Mouse (Mus musculus) midbrain, embryonic 11.5 days (tissue): ENCODE results near the gene Chrm4. TPM values are rescaled to one million over a fixed set of nuclear protein-coding genes. Genes with fewer than 3 reads are reported as not detected.
A peak's percentile ranks its signal among the peaks of the same experiment; 100 is the strongest.

ENCODE experiments used
- ATAC-seq: fragments of 200-750 bp; cut with Nextera tagmentation; 2 replicates; pipeline ENCODE4 v1.8.0; 2017; ENCODE audit warnings: moderate TSS enrichment, moderate library complexity; ENCODE audit not compliant: low FRiP score
- DNase-seq: peaks from one replicate; pipeline ENCODE4 v3.0.0; 2015; ENCODE audit warnings: low spot score; ENCODE audit errors: missing footprints
- H3K27ac ChIP-seq: fragments of 300-500 bp; sonication (generic); 2 replicates; pipeline ENCODE4 v1.5.1; 2014; ENCODE audit warnings: low read depth, low read length
- H3K27me3 ChIP-seq: fragments of 300-500 bp; sonication (generic); 2 replicates; pipeline ENCODE4 v1.6.1; 2014; ENCODE audit warnings: mild to moderate bottlenecking, low read length, moderate library complexity, mixed read lengths; ENCODE audit not compliant: control insufficient read depth, insufficient read depth
- H3K36me3 ChIP-seq: fragments of 300-500 bp; sonication (generic); 2 replicates; pipeline ENCODE4 v1.6.1; 2014; ENCODE audit warnings: mild to moderate bottlenecking, low read length, moderate library complexity, mixed read lengths; ENCODE audit not compliant: control insufficient read depth, insufficient read depth
- H3K4me1 ChIP-seq: fragments of 300-500 bp; sonication (generic); 2 replicates; pipeline ENCODE4 v1.6.1; 2014; ENCODE audit warnings: low read length; ENCODE audit not compliant: control insufficient read depth, insufficient read depth
- H3K4me2 ChIP-seq: fragments of 300-500 bp; sonication (generic); 2 replicates; pipeline ENCODE4 v1.6.1; 2014; ENCODE audit warnings: mild to moderate bottlenecking, moderate library complexity
- H3K4me3 ChIP-seq: fragments of 300-500 bp; sonication (generic); 2 replicates; pipeline ENCODE4 v1.5.1; 2014; ENCODE audit warnings: low read depth, low read length
- H3K9ac ChIP-seq: fragments of 300-500 bp; sonication (generic); 2 replicates; pipeline ENCODE4 v1.6.1; 2014; ENCODE audit warnings: low read length
- H3K9me3 ChIP-seq: fragments of 300-500 bp; sonication (generic); 2 replicates; pipeline ENCODE4 v1.6.1; 2016; ENCODE audit warnings: low read length; ENCODE audit not compliant: control insufficient read depth
- WGBS: fragments of 180-500 bp; shearing (Covaris S2); extraction: QIAGEN DNeasy Blood & Tissue Kit; methylation state at CpG from one replicate; pipeline ENCODE4 v1.1.7; 2014; 5-methylcytosine and 5-hydroxymethylcytosine counted together
- polyA plus RNA-seq: library from polyadenylated mRNA; unstranded; fragments of >200 nt; fragmentation: Nextera tagmentation; extraction: Ambion mirVana; gene quantifications from 2 replicates; pipeline ENCODE4 v1.2.1, GENCODE M21; 2014

Gene Chrm4
- polyA plus RNA-seq, 1 experiment from 2014 or later: 0.37 TPM

DNA sequence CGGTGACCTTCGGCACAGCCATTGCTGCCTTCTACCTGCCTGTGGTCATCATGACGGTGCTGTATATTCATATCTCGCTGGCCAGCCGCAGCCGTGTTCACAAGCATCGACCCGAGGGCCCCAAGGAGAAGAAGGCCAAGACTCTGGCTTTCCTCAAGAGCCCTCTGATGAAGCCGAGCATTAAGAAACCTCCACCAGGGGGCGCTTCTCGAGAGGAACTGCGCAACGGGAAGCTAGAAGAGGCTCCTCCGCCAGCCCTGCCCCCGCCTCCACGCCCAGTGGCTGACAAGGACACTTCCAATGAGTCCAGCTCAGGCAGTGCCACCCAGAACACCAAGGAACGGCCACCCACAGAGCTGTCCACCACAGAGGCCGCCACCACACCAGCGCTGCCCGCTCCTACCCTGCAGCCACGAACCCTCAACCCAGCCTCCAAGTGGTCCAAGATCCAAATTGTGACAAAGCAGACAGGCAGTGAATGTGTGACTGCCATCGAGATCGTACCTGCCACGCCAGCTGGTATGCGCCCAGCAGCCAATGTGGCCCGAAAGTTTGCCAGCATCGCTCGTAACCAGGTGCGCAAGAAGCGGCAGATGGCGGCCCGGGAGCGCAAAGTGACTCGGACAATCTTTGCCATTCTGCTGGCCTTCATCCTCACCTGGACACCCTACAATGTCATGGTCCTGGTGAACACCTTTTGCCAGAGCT is 931 bp downstream of the Chrm4 start:
- no peak overlapping the region for H3K4me3 ChIP-seq
- WGBS: 44% methylated on average over 34 of the region's 34 CpGs

DNA sequence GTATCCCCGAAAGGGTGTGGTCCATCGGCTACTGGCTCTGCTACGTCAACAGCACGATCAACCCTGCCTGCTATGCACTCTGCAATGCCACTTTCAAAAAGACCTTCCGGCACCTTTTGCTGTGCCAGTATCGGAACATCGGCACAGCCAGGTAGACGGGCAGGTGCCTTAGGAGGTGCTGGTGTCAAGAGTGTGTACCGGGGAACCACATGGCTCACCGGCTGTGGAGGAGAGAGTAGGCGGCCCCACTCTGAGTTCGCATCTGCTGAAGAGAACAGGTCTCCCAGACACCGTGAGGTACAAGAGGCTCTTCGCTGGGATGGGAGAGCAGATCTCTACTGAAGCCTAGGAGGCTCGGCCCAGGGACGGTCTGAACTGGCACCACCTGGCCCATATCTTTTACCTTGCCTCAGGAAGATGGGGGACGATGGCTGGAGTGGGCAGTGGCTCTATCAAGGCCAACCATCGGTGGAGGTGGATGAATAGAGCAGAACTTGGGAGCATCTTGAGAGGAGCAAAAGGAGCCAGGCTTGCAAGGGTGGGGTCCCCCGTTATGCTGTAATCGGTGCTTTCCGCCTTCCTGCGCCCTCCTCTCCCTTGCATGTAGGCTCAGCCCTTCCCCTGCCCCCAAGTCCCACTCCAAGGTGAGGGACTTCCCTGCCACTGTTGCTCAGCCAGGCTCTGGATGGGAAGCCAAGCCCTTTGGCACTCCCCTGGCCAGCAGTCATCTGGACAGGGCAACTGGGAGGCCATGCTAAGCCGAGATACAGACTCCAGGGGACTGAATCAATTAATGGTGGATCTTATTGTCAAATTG is 1.7 kb downstream of the Chrm4 start:
- Histone ChIP-seq H3K27me3 (peaks cover 10% of the 10 kb centered on the region), H3K9ac (no peak overlapping the region), H3K4me2 (no peak overlapping the region), H3K9me3 (no peaks in the 10 kb centered on the region), H3K4me1 (peaks cover 33% of the 10 kb centered on the region), H3K4me3 (no peak overlapping the region), H3K36me3 (no peaks in the 10 kb centered on the region), H3K27ac (no peak overlapping the region)
- DNase-seq (peak; percentile 89), ATAC-seq (no peak)
- WGBS: 76% methylated on average over 23 of the region's 23 CpGs

More for the DNA sequence above, 931 bp downstream of the Chrm4 start:
- DNase-seq (peak; percentile 98), ATAC-seq (no peak)
- Histone ChIP-seq H3K4me2 (no peak overlapping the region), H3K36me3 (no peaks in the 10 kb centered on the region), H3K27ac (no peak overlapping the region), H3K9me3 (no peaks in the 10 kb centered on the region), H3K9ac (no peak overlapping the region), H3K27me3 (peaks cover 17% of the 10 kb centered on the region), H3K4me1 (peaks cover 32% of the 10 kb centered on the region)

GRCm38 (mm10) chr2:91929455-91929854 is 2.4 kb downstream of the Chrm4 start:
- H3K4me2 ChIP-seq: peak overlapping the region; percentile 94
- H3K27me3 ChIP-seq: peaks cover 5% of the 10 kb centered on the region; the same call in 1 of the 2 replicates
- H3K9me3 ChIP-seq: no peaks in the 10 kb centered on the region
- ATAC-seq (no peak), DNase-seq (peak; percentile 87)
- peaks cover 34% of the 10 kb centered on the region for H3K4me1 ChIP-seq
- peak overlapping the region; percentile 99; the same call in 1 of the 2 replicates for H3K9ac ChIP-seq
- peak overlapping the region; percentile 84; the same call in 1 of the 2 replicates for H3K4me3 ChIP-seq
- no peak overlapping the region for H3K27ac ChIP-seq
- 47% methylated on average over 3 of the region's 3 CpGs for WGBS
- no peaks in the 10 kb centered on the region for H3K36me3 ChIP-seq

DNA sequence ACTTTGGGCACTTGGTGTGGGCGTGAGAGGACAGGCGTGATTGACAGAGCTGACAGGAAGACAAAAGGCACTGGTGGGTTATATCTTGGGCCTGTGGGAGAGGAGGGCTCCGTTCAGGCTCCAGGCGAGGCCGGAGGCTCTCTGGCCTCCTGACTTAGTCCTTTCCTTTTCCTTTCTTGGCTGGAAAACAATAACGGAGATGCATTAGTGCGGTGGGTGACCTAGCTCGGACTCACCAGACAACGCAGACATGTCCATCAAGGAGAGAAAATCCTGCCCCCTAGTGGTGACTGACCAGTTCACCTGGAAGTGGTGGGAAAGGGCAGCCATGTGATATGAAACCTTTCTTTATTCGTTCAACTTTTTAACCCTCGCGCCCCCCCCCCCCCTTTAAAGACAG is 2.9 kb downstream of the Chrm4 start:
- Histone ChIP-seq H3K4me3 (peak overlapping the region; percentile 84), H3K27ac (peak overlapping the region; percentile 37), H3K4me1 (peaks cover 34% of the 10 kb centered on the region), H3K27me3 (peaks cover under 1% of the 10 kb centered on the region; the same call in 1 of the 2 replicates), H3K9me3 (no peaks in the 10 kb centered on the region), H3K4me2 (peak overlapping the region; percentile 94), H3K36me3 (no peaks in the 10 kb centered on the region), H3K9ac (peak overlapping the region; percentile 99)
- ATAC-seq (no peak), DNase-seq (peak; percentile 98)
- 6% methylated on average over 12 of the region's 12 CpGs for WGBS

DNA sequence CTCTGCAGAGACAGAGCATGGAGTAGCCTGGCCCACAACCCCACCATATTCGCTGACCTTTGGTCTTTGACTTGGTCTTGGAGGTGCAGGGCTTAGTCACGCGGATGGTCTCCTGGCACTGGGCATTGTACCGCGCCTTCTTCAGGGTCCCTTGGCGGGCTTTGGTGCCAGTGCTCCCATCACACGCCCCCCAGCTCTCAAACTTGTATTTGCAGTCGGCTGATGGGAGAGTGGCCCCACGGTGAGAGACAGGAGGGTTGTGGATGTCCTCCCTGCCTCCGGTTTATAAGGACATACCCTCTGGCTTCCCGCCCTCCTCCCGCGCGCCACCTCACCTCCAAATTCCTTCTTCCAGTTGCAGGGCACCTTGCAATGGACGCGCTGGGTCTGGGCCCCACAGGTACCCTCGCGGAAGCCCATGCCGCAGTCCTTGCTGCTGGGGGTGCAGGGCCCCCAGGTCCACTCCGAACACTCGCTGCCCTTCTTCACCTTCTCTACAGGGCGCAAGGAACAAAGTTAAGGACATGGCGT is 3.8 kb downstream of the Chrm4 start:
- no peak; the same call in 1 of the 2 replicates for ATAC-seq
- Histone ChIP-seq H3K4me1 (peaks cover 34% of the 10 kb centered on the region), H3K4me2 (peak overlapping the region; percentile 94), H3K27me3 (no peaks in the 10 kb centered on the region), H3K36me3 (no peaks in the 10 kb centered on the region), H3K4me3 (peak overlapping the region; percentile 84), H3K9me3 (no peaks in the 10 kb centered on the region), H3K27ac (peak overlapping the region; percentile 98), H3K9ac (peak overlapping the region; percentile 99)
- WGBS: 0% methylated on average over 23 of the region's 23 CpGs
- peak; percentile 94 for DNase-seq

DNA sequence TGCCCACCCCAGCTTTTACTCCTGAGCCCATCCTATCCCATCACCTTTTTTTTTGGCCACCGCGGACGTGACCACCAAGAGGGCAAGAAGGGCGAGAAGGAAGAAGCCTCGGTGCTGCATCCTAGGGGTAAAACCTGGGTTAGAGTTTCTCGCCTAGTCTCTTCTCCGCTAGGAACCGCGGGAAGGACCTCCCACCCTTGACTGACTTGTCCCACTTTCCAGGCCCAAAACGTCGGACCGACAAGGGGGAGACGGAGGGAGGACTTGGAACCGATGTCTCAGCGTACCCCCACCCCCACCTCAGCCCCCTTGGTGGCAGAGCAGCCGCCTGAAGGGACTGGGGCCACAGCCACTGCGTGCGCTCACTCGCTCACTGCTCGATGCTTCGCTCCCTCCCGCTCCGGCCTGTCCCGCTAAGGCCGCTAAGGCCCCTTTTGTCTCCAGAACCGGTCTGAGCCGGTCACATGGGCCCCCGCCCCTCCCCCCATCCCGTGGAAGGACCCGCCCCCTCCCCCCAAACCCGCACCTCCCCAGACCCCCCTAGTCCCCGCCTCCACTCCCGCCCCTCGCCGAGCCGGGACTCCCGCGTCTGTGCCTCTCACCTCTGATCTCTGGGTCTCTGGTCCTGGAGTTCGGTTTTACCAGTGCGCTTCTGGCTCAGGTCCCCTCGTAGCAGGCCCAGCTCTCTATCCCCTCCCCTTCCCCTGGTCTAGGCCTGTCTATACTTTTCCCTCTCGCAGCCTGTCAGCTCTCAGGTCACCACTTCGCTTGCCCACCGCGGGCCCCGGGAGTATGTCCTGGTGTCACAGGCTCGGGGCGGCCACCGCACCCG is 4.5 kb downstream of the Chrm4 start:
- ATAC-seq (peak; percentile 86), DNase-seq (peak; percentile 99)
- peak overlapping the region; percentile 98 for H3K27ac ChIP-seq
- no peaks in the 10 kb centered on the region for H3K9me3 ChIP-seq
- H3K27me3 ChIP-seq: no peaks in the 10 kb centered on the region
- peaks cover 34% of the 10 kb centered on the region for H3K4me1 ChIP-seq
- WGBS: 1% methylated on average over 48 of the region's 50 CpGs
- peak overlapping the region; percentile 99 for H3K9ac ChIP-seq
- H3K36me3 ChIP-seq: no peaks in the 10 kb centered on the region
- H3K4me3 ChIP-seq: peak overlapping the region; percentile 84
- H3K4me2 ChIP-seq: peak overlapping the region; percentile 94

DNA sequence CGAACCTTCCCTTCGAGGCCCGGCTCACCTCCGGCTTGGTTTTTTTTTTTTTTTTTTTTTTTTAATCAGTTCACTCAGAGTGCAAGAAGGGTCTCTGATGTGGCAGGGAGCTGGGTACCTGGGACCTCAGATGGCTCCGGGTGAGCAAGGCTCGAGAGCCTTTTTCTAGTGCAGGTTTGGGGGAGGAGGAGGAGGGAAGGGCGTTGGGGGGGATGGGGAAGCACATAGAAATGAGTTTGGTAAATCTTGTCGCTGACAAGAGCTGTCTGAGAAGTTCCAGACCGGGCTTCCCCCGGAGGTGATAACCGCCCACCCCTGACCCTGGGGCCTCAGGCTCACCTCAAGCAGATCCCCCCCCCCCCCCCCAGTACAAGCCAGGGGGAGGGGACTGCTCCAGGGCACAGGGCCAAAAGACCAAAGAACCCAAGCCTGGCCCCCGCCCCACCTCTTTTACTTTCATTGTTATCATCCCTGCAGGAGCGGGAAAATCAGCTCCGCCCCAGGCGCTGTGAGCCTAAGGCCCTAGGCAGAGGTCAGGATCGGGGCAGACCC is 5.2 kb downstream of the Chrm4 start, which contains the start of gene Mdk:
TSS of gene Mdk (minus strand) at position 138 of the 552 bp plus-strand sequence.
- DNase-seq (peak; percentile 96), ATAC-seq (peak; percentile 17)
- Histone ChIP-seq H3K4me2 (peak within 1 kb of the TSS; percentile 94), H3K4me1 (peaks cover 34% of the 10 kb centered on the region), H3K9ac (peak within 1 kb of the TSS; percentile 99), H3K9me3 (no peaks in the 10 kb centered on the region), H3K27ac (peak within 1 kb of the TSS; percentile 98), H3K27me3 (no peaks in the 10 kb centered on the region), H3K4me3 (peak within 1 kb of the TSS; percentile 84), H3K36me3 (peaks cover 3% of the 10 kb centered on the region; the same call in 1 of the 2 replicates)
- WGBS: under 1% methylated on average over 16 of the region's 16 CpGs

GRCm38 (mm10) chr2:91932737-91933350 is 5.8 kb downstream of the Chrm4 start:
- H3K4me1 ChIP-seq: peaks cover 34% of the 10 kb centered on the region
- DNase-seq (peak; percentile 85), ATAC-seq (no peak)
- peak overlapping the region; percentile 98 for H3K27ac ChIP-seq
- H3K27me3 ChIP-seq: no peaks in the 10 kb centered on the region
- no peaks in the 10 kb centered on the region for H3K9me3 ChIP-seq
- peaks cover 6% of the 10 kb centered on the region; the same call in 1 of the 2 replicates for H3K36me3 ChIP-seq
- H3K4me2 ChIP-seq: peak overlapping the region; percentile 94
- 13% methylated on average over 6 of the region's 6 CpGs for WGBS
- peak overlapping the region; percentile 99 for H3K9ac ChIP-seq
- no peak overlapping the region for H3K4me3 ChIP-seq
